Mouse (Mus musculus): ENCODE data around the gene Tfg.

Tfg gene

DNA sequence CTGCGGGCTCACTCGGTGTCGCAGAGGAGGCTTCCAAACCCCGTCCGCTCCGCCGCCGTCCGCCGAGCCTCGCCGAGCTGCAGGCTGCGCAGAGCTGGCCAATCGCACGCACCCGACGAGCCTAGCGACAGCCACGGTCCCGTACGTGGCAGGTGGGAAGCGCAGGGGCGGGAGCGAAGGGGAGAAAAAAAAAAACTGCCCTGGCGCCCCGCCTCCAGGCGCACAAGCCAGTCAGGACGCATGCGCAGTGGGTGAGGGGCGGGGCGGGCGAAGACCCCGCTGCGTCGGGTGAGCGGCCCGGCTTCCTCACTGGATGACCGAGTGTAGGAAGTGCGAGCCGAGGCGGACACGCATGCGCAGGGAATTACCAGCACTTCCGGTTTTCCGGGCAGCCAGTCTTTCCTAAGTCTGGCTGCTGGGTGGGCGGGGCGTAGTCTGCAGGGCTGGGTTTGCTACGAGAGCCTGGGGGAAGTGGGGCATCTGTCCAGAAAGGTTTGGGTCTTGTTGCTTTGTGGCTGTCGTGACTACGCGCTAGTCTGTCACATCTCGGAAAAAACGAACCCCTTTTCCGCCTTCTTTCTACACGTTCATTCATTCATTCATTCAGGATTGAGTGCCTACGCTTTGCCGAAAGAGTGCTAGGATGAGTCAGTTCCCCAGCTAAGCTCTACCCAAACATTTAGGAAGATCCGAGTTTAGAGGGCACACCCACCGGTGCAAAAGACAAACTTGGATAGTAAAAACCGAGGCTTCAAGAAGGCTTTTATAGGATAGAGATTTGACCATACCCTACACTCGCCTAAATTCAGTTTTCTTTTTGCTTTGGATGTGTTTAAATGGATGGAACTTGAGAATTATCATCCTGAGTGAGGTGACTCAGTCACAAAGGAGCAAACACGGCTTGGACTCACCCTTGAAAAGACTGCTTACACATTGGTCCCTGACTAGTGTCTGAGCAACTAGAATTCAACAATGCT lies at the start of gene Tfg:
Gene Tfg (minus strand): TSS at position 227 of the 977 bp plus-strand sequence.
- peak; percentile 93 to 94 for DNase-seq

DNA sequence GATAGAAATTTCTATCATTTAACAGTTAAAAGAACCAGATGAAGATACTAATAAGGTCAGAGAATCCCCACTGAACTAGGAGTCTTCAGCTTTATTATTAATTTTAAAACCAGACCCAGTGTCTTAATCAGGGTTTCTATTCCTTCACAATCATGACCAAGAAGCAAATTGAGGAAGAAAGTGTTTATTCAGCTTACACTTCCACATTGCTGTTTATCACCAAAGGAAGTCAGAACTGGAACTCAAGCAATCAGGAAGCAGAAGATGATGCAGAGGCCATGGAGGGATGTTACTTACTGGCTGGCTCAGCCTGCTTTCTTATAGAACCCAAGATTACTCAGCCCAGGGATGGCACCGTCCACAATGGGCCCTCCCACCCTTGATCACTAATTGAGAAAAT lies 11.8 kb upstream of the Tfg start:
- no peak for DNase-seq

DNA sequence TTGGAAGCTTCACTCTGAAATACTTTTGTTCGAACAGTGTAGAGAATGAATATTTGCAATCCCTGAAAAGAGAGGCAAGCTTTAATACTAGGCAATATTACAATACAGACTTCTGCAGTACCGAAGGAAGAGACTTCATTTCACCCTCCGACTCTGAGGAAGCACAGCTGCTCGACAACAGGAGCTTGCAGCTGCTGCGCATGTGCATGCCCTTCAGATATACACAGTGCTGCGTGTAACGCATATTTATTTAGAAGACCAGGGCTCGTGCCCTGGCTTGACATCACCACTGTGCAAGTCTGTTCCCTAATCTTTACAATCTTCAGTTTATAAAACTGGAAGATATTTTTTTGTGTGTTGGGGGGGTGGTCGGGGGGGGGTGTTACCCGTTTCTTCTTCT lies 7.7 kb upstream of the Tfg start:
- DNase-seq, result no peak

DNA sequence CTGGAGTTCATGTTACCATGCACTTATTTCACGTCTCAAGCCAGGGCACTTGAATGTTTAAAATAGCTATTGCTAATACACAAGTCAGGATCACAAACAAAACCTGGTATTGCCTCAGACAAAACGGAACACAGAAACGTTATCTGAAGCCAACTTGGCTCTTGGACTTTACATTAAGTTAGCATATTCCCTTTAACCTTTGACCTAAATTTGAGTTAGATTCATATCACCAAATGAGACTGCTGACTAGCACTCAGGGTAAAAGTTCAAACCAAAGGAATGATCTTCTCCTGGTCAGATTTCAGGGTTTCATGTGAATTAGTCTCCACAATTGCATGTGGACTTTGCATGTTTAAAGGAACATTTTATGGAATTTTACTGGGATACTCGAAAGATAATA lies 5.1 kb upstream of the Tfg start:
- no peak for DNase-seq

DNA sequence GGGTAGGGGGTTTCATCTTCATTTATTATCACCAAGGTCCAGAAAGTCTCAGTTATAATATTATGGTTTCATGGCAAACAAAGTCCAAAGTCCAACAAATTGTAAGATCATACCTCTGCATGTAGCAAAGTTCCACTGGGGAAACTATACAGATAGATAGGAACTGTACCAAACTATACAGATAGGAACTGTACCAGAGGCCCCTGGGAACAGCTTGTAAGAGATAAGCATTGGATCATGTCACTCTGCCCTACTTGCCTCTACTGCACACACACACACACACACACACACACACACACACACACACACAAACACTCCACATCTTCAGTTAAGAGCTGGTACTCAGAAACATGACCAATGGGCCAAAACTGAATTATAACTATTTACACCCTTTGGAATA lies 1.8 kb upstream of the Tfg start:
- no peak for DNase-seq

DNA sequence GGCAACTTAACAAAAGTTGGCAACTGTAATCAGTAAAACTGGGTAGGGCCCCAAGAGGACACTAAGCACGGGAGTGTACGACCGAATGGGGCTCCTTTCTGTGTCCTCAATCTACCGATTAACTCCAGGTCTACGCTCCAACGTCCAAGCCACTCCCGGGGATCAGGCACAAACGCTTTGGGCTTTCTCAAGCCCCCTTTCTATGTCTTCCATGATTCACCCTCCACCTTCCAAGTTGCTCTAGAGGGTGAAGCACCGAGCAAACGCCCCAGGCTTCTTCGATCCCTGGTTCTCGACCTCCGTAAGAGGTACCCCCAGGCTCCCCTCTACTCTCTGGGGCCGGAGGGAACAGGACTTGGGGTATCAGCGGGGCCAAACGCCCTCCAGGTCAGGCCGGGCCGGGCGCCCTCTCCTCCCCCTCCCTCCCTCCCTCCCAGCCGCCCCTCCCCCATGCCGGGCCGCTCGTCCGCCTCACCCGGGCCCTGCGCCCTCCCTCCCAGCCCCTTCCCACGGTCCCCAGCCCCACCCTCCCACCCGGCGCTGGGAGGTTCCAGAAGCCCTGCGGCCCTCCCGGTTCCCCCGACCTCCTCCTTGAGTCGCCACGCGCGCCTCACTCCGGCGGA lies 582 bp downstream of the Tfg start:
- DNase-seq, result peak; percentile 21 to 36

DNA sequence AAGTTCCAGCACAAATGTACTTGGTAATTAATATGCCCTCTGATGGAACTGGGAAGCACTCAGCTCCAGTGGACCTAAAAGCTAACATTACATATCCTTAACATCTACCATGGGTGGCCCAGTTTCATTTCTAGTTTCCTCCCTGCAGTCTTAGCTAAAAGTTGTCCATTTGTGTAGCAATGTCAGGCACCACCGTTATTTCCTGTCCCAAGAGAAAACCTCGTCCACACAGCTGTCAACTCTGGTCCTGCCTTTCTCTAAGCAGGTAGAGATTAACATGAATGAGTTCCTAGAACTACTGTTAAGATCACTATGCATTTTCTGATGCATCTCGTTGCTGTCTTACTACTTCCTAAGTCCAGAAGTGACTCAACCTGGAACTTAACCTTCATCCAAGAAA lies 1.6 kb downstream of the Tfg start:
- peak; percentile 11 to 14 for DNase-seq

DNA sequence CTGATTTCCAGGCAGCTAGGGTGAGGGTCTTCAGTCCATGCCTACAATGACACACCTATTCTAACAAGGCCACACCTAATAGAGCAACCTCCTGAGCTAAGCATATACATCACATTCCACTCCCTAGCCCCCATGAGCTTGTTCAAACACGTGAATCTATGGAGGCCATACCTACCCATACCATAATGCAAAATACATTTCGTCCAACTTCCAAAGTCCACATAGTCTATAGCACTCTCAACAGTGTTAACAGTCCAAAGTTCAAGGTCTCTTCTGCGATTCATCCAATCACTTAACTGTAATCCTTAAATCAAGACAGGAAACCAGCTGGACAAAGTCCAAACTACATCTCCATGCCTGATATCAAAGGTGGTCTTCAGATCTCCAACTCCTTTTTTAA lies 7.2 kb downstream of the Tfg start:
- no peak for DNase-seq

DNA sequence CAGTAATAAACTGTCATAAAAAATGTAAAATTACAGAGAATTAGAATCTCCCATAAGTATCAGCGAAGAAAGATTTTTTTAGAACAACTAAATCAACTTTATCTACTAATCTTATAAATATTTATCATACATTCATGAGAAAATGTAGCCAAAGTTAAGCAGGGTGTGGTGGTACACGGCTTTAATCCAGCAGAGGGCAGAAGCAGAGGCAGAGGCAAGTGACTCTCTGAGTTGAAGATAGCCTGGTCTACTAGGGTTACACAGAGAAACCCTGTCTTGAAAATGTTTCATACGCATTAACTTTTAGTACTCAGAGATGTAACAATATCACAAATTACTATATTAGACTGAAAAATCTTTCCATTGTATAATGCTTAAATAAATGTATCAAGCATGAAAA lies 11.5 kb downstream of the Tfg start:
- DNase-seq, result no peak

DNA sequence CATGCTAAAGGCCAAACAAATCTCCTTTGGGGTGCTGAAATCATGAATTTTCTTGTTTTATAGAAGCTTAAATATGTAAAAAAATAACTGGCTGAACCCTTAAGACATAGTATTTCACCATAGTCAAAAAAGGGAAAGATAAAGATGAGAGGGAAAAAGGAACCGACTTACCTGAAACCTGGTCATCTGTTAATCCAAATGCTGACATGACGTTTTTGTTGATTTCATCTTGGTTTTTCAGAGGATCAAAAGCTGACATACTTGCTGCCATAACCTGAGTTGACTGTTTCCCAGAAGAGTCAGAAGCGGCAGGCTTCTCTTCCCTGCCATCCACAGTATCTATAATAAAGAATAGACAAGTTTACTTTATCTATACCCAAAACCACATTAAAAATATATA lies 16.4 kb downstream of the Tfg start:
- no peak for DNase-seq

DNA sequence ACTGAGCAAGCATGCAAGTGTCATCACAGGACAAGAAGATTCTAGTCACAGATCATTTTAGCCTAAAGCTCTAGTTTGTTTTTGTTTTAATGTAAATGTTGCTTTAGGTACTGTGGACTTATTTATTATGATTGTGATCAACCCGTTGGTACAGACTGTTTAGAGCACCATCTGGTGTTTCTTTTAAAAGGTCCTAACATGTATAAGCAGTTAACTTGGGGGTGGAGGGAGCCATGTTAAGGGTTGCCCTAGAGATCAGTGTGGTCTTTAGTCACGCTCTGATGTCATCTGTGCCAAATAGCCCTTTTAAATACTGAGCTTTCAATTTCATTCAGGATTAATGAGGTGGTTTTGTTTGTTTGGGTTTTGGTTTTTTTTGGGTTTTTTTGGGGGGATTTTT lies 20.8 kb downstream of the Tfg start:
- no peak for DNase-seq

DNA sequence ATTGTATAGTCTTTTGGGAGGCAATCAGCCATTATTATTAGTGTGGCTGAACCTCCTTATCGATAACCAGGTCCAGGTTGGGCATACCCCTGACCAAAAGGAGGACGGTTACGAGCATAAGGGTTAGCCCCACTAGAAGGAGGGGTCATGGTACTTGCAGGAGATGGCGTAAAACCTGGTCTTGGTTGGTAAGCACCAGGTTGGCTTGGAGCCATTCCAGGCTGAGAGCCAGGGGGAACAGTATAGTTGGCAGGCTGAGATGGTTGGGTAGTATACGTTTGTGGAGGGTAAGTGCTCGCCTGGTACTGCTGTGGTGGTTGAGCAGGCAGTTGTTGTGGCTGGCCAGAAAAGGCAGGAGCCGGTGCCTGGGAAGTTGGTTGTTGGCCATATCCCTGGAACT lies 26.5 kb downstream of the Tfg start:
- DNase-seq, result no peak

DNA sequence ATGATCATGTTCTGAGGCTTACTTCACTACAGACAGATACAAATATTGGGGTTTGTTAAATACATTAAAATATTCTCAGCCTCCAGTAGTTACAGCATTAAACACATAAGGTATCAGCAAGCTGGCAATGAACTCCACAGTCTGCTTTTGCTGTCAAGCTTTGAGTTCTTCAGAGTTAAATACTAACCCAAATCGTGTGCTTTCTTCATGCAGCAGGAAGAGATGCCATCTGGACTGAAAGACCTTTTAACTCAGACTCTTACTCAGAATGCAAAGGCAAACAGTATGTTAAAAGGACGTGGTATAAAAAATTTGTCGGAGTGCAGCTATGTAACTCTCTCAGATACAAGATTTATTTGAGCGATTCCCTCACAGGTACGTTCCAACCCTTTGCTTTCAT lies 30.5 kb downstream of the Tfg start:
- no peak for DNase-seq

DNA sequence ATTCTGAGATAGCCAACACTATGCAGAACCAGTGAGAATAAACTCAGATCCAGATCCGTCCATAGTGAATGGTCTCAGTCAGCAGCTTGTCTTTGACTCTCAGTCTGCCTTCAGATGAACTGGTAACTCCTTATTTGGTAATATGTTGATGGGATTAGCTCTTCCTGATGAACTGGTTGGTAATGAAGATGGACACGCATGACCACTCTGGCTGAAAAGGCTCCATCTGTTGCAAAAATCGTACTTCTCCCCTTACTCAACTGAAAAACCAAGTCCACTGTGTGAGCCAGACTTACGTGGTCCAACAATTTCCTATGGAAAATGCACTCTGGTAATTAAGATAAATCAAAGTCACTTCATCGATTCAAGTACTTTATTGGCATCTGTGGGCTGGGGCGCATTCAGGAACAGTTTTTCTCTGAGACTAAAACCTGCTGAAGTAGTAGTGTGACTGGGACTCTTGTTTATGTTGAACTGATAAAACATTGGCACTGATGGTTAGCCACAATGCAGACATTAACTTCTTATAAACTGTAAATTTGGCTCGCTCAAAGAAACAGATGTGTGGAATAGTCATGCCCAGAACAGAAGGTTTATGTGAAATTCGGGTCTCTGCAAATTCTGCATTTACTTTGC lies 36.1 kb downstream of the Tfg start:
- no peak for DNase-seq

DNA sequence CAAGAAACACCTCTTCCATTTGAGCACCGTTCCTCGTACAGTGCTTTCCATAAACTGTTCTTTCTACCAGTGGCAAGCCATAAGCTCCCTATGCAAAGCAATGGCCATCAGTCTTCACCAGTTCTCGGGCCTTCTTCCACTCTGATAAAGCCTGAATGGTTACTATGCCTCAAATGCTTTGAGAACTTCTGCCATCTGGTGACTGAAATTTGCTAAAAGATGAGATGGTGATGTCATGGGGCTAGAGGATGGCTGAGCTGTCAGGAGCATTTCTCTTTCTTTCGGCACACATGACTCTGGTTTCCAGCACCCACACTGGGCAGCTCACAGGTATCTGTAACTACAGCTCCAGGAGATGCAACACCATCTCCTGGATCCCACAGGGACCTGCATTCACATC lies 40.1 kb downstream of the Tfg start:
- DNase-seq, result no peak

DNA sequence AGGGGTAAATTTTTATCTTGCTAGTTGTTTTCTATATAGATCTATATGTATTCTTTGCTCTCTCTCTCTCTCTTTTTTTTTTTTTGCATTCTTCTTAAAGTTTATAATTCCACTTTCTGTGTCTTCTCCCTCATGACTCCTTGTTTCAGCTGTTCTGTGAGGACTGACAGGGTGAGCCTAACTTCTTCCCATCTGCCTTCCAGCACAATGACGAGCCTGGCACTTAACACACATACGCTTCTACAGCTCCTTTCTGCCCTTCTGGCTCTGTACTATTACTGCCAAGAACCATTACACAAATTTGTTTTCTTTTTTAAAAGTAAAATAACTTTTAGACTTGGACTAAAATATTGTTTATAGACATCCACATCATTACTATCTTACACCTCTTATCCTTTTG lies 43.8 kb downstream of the Tfg start:
- no peak for DNase-seq

DNA sequence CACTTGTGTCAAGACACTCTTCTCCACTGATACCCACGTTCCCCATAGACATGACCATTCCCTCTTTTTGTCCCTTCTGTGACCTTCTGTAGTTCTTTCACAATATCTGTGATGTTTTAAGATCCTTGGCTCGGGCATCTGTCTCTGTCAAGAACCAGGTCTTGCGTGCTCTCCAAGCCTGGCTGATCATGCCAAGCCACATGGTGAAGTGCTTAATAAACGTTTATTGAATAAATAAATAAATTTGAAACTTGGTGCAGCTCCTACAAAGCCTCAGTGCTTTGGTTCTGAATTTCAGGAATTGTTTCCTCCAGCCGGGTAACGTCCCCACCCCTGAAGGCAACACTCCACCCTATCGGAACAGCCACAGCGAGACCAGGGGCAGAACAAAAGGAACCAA lies 46.3 kb downstream of the Tfg start:
- no peak for DNase-seq

DNA sequence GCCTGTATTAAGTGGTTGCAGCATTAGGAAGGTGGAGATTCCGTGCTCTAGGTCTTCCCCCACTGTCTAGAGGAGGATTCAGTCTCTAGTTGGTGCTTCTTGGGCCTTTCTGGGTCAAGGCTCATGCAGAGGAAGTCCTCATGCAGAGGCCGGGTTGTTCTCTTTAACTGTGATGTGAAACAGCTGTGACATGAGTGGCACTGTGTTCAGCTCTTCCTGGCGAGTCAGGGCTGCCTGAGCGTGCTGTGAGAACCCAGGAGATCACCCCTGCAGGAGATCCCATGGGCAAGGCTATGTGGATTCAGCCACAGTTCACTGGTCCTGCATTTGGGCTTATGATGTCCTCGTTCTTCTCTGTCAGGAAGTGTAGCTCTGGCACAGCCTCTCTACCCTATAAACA lies 47.7 kb downstream of the Tfg start:
- no peak for DNase-seq

DNA sequence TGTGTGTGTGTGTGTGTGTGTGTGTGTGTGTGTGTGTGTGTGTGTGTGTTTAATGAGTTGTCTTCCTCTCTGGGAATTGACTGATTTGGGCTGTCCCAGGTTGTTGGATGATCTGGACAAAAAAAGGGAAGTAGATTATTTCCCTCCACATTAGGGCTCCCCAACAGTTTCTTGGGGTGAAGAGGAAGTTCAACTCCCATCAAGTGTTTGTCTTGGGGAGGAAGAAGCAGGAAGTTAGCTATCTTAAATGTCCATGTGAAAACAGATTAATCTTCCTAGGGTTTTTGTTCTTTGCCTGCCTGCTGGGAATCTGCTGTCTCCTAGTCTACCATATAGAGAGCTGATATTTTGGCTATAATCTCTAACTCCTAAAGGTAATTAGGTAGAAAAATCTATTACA lies 58.4 kb downstream of the Tfg start:
- DNase-seq, result no peak

DNA sequence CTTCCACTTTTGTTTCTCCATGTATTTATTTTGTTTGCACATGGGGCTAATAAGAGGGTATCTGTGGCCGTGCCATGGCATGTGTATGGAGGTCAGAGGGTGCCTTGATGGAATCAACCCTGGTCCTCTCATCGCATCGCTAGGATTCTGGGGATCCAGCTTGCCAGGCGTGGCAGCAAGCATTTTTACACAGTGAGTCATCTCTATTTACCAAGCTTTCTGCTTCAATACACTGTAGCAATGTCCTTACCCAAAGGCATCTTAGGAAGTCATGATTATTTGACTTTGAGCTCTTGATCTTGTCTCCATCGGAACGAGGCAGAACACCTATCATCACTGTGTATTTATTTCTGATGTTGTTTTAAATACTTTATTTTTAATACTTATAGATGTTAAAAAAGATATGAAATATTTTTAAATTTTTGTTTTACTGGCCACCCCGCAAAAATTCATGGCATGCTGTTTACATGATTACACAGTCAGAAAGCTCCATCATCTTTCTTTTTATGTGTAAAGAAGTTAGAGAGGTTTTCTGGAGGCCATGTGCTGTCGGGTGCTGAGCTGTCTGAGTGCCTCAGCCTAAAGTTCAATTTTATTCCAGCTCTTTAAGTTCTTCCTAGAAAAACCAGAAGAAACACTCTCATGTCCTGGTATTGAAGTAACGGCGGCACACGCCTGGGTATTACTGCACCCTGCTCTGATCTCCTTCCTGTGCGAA lies 61.9 kb downstream of the Tfg start:
- no peak for DNase-seq

DNA sequence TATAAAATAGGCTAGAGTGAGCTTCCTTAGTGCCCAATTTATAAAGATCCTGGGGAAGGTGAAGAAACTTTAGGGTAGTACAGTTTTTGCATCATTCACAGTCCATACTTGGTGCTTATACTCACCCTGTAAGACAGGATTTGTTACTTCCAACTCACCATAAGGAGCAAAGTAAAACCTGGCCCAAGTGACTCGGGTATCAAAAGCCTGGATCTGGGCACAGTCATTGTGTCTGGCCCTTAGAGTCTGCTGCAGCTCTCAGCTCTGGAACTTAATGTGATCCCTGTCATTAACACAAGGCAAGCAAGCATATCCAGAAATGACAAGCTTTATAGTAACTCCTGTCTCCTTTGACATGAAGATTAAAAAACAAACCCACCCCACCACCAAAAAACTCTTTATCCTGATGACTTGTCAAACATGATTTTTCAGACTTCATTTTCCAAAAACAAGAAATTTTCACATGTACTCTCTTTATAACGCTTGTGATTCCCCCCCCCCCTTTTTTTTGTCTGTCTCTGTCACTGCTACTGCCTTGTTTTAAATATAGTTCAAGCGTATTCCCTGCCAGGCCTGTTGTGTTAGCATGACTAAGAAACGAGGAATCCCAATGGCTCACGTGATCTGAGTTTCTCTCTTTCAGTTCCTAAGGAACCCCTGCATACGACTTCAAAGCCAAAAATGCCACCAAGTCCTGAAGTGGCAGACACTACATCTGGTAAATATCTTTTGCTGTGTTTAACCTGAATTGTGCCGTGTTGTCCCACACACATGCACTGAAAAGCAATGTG lies 70.7 kb downstream of the Tfg start:
- no peak for DNase-seq

DNA sequence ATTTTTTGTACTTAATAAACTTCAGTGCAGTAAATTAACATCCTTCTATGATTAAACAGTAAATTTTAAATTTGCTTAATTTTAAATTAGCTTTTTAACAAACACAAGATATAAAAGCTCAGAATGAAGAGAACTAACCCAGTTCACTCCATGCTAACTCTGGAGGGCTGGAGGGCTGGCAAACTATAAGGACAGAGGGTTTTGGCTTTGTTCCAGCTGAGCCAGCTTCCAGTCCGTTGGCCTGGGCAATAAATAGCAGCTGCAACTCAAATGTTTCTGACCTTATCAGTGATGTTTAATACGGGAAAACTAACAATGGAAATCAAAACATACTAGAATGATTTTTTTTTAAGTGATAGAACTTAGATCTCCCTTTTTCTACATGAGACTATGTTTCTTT lies 72.0 kb downstream of the Tfg start:
- DNase-seq, result no peak
